Mouse (Mus musculus) CH12.LX (cell line): ENCODE data around the gene Ifit2. TPM values are rescaled to one million over a fixed set of nuclear protein-coding genes. Genes with fewer than 3 reads are reported as not detected.
"Not testable (repeated sequence)": the region's sequence is repeated elsewhere in the genome, so short reads cannot be mapped to it uniquely, and the experiment has no call there.

Experiments
- DNase-seq: peaks from one replicate; pipeline ENCODE4 v3.0.0-alpha.2; 2013; ENCODE audit errors: extremely low read depth
- H3K27ac ChIP-seq: 2 replicates; pipeline ENCODE4 v1.5.1; 2012; ENCODE audit warnings: low read depth, mild to moderate bottlenecking, control low read depth, moderate library complexity; ENCODE audit not compliant: insufficient read depth
- H3K27me3 ChIP-seq: replicated peaks from 2 replicates; pipeline ENCODE3; 2012; ENCODE audit warnings: inconsistent platforms
- H3K36me3 ChIP-seq, 2 experiments: replicated peaks in 1 of 2; 2 replicates each; pipeline versions ENCODE3 to v1.6.1; 2012; ENCODE audit warnings: inconsistent platforms in 1 of 2, low read length in 1 of 2, mild to moderate bottlenecking in 1 of 2, mixed read lengths in 1 of 2, moderate library complexity in 1 of 2; ENCODE audit not compliant: control insufficient read depth in 1 of 2, insufficient read depth in 1 of 2
- H3K4me1 ChIP-seq, 2 experiments: 2 replicates each; pipeline ENCODE4 v1.6.1; 2012; ENCODE audit warnings: inconsistent platforms in 1 of 2, moderate library complexity in 1 of 2; ENCODE audit not compliant: insufficient read depth in 2 of 2, control insufficient read depth in 1 of 2
- H3K4me2 ChIP-seq: 2 replicates; pipeline ENCODE4 v1.6.1; 2012; ENCODE audit warnings: low read depth, mild to moderate bottlenecking, control low read depth; ENCODE audit not compliant: poor library complexity, insufficient read depth, severe bottlenecking
- H3K4me3 ChIP-seq, 3 experiments: fragments of 150-350 bp in 1 of 3; sonication (generic) in 1 of 3; replicated peaks in 1 of 3; 2 replicates each; pipeline versions ENCODE3 to v1.5.1; 2011 to 2012; ENCODE audit warnings: low read depth in 2 of 3, low read length in 2 of 3, mild to moderate bottlenecking in 2 of 3, moderate library complexity in 2 of 3, control low read depth in 1 of 3, improper control_type of control experiment in 1 of 3, inconsistent platforms in 1 of 3, mixed read lengths in 1 of 3; ENCODE audit not compliant: poor library complexity in 1 of 3
- H3K79me2 ChIP-seq: replicated peaks from 2 replicates; pipeline ENCODE4 v1.6.1; 2012; ENCODE audit warnings: mild to moderate bottlenecking, moderate library complexity; ENCODE audit not compliant: control insufficient read depth, poor library complexity, insufficient read depth, severe bottlenecking; ENCODE audit errors: extremely low read depth
- H3K9ac ChIP-seq: 2 replicates; pipeline ENCODE4 v1.6.1; 2012; ENCODE audit warnings: low read depth, mild to moderate bottlenecking, control low read depth, moderate library complexity; ENCODE audit not compliant: insufficient read depth
- H3K9me3 ChIP-seq: replicated peaks from 2 replicates; pipeline ENCODE3; 2012; ENCODE audit warnings: low read length, inconsistent platforms, mixed read lengths
- BHLHE40 ChIP-seq: IDR thresholded peaks from 2 replicates; pipeline ENCODE4 v1.6.1; 2011; ENCODE audit warnings: mild to moderate bottlenecking, low read depth, low read length, improper control_type of control experiment
- CHD2 ChIP-seq: IDR thresholded peaks from 2 replicates; pipeline ENCODE4 v1.6.1; 2011; ENCODE audit warnings: low read length, improper control_type of control experiment
- CTCF ChIP-seq, 2 experiments: IDR thresholded peaks in 1 of 2; conservative IDR thresholded peaks in 1 of 2; 2 replicates each; pipeline ENCODE4 v1.5.1; 2011 to 2012; ENCODE audit warnings: low read depth in 2 of 2, low read length in 2 of 2, improper control_type of control experiment in 1 of 2, inconsistent platforms in 1 of 2, mild to moderate bottlenecking in 1 of 2, moderate library complexity in 1 of 2
- E2F4 ChIP-seq: IDR thresholded peaks from 2 replicates; pipeline ENCODE4 v1.6.1; 2011; ENCODE audit warnings: low read depth, low read length, improper control_type of control experiment; ENCODE audit not compliant: insufficient replicate concordance
- ELF1 ChIP-seq: IDR thresholded peaks from 2 replicates; pipeline ENCODE4 v1.6.1; 2014; ENCODE audit warnings: low read depth, mild to moderate bottlenecking, inconsistent platforms, low read length, improper control_type of control experiment
- EP300 ChIP-seq: IDR thresholded peaks from 2 replicates; pipeline ENCODE4 v1.6.1; 2011; ENCODE audit warnings: low read length, improper control_type of control experiment
- HCFC1 ChIP-seq: IDR thresholded peaks from 2 replicates; pipeline ENCODE4 v1.6.1; 2012; ENCODE audit warnings: low read depth, mild to moderate bottlenecking, inconsistent platforms, low read length, improper control_type of control experiment
- JUN ChIP-seq: IDR thresholded peaks from 2 replicates; pipeline ENCODE4 v1.6.1; 2011; ENCODE audit warnings: low read depth, mild to moderate bottlenecking, low read length, improper control_type of control experiment, moderate library complexity; ENCODE audit not compliant: insufficient read depth
- JUND ChIP-seq: conservative IDR thresholded peaks from 2 replicates; pipeline ENCODE4 v1.6.1; 2011; ENCODE audit warnings: low read depth, low read length, improper control_type of control experiment
- MAFK ChIP-seq: IDR thresholded peaks from 2 replicates; pipeline ENCODE4 v1.6.1; 2011; ENCODE audit warnings: low read length, improper control_type of control experiment; ENCODE audit not compliant: insufficient replicate concordance
- MXI1 ChIP-seq: IDR thresholded peaks from 2 replicates; pipeline ENCODE4 v1.6.1; 2011; ENCODE audit warnings: mild to moderate bottlenecking, low read depth, low read length, improper control_type of control experiment
- RCOR1 ChIP-seq: conservative IDR thresholded peaks from 2 replicates; pipeline ENCODE4 v1.6.1; 2012; ENCODE audit warnings: low read depth, mild to moderate bottlenecking, inconsistent platforms, low read length, improper control_type of control experiment
- SIN3A ChIP-seq: IDR thresholded peaks from 2 replicates; pipeline ENCODE4 v1.6.1; 2012; ENCODE audit warnings: low read length, improper control_type of control experiment, inconsistent platforms
- TBP ChIP-seq: conservative IDR thresholded peaks from 2 replicates; pipeline ENCODE4 v1.6.1; 2011; ENCODE audit warnings: low read depth, low read length, improper control_type of control experiment
- TCF12 ChIP-seq: IDR thresholded peaks from 2 replicates; pipeline ENCODE4 v1.6.1; 2014; ENCODE audit warnings: low read depth, mild to moderate bottlenecking, inconsistent platforms, low read length, improper control_type of control experiment
- ZKSCAN1 ChIP-seq: IDR thresholded peaks from 2 replicates; pipeline ENCODE4 v1.6.1; 2012; ENCODE audit warnings: low read depth, inconsistent platforms, low read length, improper control_type of control experiment, borderline replicate concordance
- dilution Hi-C: fragments of 300-500 bp; cut with MboI; formaldehyde crosslinking; loops from 2 replicates; pipeline ENCODE4 v1.14.3; 2020; ENCODE audit warnings: low sequenced_read_pairs; ENCODE audit not compliant: extremely low pct_unique_long_range_greater_than_20kb, extremely low pct_ligation_motif_present
- in situ Hi-C: fragments of 300-500 bp; cut with MboI; formaldehyde crosslinking; loops from 3 replicates; pipeline ENCODE4 v1.14.3; 2019; ENCODE audit warnings: low sequenced_read_pairs, low pct_ligation_motif_present, low pct_unique_long_range_greater_than_20kb, mixed read lengths
- polyA plus RNA-seq: library from polyadenylated mRNA; unstranded; fragments of >175 nt; gene quantifications from 2 replicates; pipeline ENCODE4 v1.2.1, GENCODE M21; 2012; ENCODE audit warnings: low read depth; ENCODE audit not compliant: insufficient read length
- total RNA-seq, 2 experiments: library from RNA; depleted of rRNA; stranded (reverse); fragments of 300-350 nt in 1 of 2; fragments of >200 nt in 1 of 2; gene quantifications; 2 replicates each; pipeline ENCODE4 v1.2.3; 2012 to 2014

Ifit2 gene
- total and polyA plus RNA-seq, 3 experiments: 0.72 to 8.8 (median 5.7) TPM

DNA sequence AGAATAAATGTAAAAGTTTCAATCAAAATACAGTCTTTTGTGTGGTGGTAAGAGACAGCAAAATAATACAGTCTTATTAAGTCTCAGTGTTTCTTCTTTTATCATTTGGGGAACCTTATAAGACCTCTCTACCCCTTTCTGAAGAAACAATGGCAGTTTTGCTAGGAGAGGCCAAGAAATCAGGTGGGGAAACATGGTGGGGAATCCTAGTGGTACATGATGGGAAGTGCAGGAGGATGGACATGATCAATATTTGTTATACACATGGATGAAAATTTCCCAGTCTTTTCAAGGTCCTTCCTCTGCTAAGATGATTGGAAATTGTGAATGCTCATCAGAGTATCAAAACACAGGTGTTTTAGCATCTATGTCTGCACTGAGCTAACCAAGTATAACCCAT is 38.5 kb downstream of the Ifit2 start:
- Histone ChIP-seq H3K4me2 (no peak overlapping the region), H3K4me3 (no peak overlapping the region), H3K27me3 (no peaks in the 10 kb centered on the region), H3K9me3 (no peaks in the 10 kb centered on the region), H3K9ac (no peak overlapping the region), H3K27ac (no peak overlapping the region), H3K79me2 (no peaks in the 10 kb centered on the region), H3K4me1 (0 out of 4 replicates have a peak, but pooled peaks cover 0 to under 1% of the 10 kb centered on the region in 2 experiments), H3K36me3 (no peaks in the 10 kb centered on the region)
- in situ Hi-C loops: no loop called here
- peak; percentile 37 to 40; a peak in 3 of 4 replicates for TF ChIP-seq CTCF (conservative IDR thresholded peaks at IDR 0.05 in 1 of 2, IDR thresholded peaks at IDR 0.05 in 1 of 2; ENCODE audit: low read depth in 2 of 2, low read length in 2 of 2)
- TF ChIP-seq MAFK: no peak
- DNase-seq: no peak
- dilution Hi-C loops: no loop called here

DNA sequence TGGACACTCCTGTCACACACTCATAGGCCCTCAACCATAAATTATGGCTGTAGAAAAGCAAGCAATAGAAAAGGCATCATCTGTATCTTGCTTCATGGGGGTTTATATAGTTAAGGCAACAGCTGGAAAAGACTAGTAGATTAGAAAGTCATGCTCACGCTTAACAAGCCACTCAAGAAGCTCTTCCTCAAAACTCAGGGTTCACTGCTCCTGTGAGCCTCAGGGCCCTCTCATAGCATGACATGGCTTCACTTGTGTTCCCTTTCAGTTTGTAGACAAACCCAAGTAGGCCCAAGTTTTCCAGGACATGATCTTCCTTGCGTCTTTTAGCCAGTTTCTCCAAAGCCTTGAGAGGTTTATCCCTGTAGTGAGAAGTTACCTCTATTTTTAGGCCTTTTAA is 43.0 kb downstream of the Ifit2 start:
- Histone ChIP-seq H3K79me2 (no peaks in the 10 kb centered on the region), H3K27me3 (no peaks in the 10 kb centered on the region), H3K4me1 (no peaks in the 10 kb centered on the region), H3K9me3 (no peaks in the 10 kb centered on the region), H3K36me3 (no peaks in the 10 kb centered on the region), H3K9ac (no peak overlapping the region), H3K27ac (no peak overlapping the region), H3K4me2 (no peak overlapping the region), H3K4me3 (no peak overlapping the region)
- in situ Hi-C loops: no loop called here
- TF ChIP-seq MXI1 (no peak), JUN (no peak), TBP (no peak), JUND (no peak), HCFC1 (no peak), ELF1 (no peak), RCOR1 (no peak), CHD2 (no peak), BHLHE40 (no peak), E2F4 (no peak), ZKSCAN1 (no peak), TCF12 (no peak), SIN3A (no peak), EP300 (no peak)
- DNase-seq: no peak
- dilution Hi-C loops: no loop called here

DNA sequence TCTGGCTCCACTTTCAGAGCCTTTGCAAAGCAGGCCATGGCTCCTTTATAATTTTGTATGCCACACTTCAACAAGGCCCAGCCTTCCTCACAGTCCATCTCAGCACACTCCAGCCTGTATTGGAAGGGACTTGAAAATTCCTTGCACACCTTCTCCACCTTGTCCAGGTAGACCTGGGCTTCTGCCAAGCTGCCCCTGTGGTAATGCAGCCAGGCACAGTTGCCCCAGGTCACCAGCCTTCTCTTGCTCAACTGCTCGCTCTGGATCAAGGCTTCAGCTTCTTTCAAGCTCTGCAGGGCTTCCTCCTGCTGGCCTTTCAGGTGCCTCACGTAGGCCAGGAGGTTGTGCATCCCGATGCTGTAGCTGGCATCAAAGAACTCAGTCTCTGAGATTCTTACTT is 44.0 kb downstream of the Ifit2 start:
- in situ Hi-C loops, H3K36me3 ChIP-seq, H3K4me1 ChIP-seq, H3K9ac ChIP-seq, DNase-seq, H3K4me2 ChIP-seq, H3K4me3 ChIP-seq, H3K27me3 ChIP-seq, H3K79me2 ChIP-seq, H3K9me3 ChIP-seq, dilution Hi-C loops, H3K27ac ChIP-seq: not testable (repeated sequence)
